Mouse (Mus musculus) heart, adult 11 months (tissue): ENCODE measurements around the gene E4f1.
A peak's percentile ranks its signal among the peaks of the same experiment; 100 is the strongest.

Source experiments
- DNase-seq: peaks from one replicate; pipeline ENCODE4 v3.0.0; 2022

E4f1 gene

DNA sequence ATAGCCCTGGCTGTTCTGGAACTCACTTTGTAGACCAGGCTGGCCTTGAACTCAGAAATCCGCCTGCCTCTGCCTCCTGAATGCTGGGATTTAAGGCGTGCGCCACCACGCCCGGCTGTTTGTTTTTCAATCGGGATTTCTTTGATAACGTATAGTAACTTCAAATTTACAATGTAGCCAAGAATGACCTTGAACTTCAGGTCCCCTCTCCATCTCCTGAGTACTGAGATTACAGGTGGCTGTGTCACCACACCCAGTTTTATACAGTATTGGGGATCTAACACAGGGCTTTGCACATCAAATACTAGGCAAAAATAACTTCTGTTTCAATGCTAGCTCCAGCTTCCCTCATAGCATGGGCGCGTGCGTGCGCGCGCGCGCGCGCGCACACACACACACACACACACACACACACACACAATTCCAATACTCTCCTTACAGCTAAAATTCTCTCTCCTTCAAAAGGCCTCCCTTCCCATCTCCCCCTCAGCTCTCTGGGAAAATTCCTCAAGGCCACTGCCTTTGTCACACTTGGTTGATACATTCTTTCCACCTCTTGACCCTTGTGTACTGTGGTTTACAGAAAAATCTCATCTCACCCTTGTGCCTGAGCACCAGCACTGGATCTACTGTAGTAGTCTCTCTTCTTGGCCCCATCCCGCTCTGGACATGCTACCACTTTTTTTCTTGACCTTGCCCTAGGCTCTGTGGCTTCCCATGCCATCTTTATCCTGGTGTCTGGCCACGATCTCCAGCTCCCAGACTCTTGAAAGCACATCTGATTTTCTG lies 11.1 kb upstream of the E4f1 start:
- DNase-seq = no peak

DNA sequence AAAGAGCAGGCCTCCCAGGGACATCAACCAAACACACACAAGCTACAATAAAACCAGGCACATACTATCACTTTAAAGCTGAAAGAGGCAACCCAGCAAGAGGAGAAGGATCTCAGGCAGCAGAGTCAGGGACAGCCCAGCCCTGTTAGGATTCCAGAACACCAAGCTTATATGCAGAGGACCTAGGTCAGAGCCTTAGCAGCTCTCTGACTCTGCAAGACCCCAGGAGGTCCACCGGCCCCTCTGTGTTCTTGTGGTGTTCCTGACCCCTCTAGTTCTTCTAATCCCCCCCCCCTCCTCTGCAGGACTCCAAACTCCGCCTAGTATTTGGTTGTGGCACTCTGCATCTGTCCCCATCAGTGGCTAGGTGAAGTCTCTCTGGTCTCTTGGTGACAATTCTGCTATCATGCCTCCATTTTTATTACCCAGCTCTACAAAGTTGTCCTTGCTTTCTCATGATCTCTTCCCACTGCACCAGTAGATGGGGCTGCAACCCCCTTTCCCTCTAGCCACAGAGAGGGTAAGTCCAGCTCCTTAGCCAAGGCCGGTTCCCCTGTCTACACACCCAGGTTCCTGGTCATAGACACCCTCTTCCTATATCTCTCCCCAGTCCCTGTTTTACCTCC lies 10.2 kb upstream of the E4f1 start:
- no peak for DNase-seq

GRCm38 (mm10) chr17:24479431-24479830 lies 9.3 kb upstream of the E4f1 start:
- no peak for DNase-seq

DNA sequence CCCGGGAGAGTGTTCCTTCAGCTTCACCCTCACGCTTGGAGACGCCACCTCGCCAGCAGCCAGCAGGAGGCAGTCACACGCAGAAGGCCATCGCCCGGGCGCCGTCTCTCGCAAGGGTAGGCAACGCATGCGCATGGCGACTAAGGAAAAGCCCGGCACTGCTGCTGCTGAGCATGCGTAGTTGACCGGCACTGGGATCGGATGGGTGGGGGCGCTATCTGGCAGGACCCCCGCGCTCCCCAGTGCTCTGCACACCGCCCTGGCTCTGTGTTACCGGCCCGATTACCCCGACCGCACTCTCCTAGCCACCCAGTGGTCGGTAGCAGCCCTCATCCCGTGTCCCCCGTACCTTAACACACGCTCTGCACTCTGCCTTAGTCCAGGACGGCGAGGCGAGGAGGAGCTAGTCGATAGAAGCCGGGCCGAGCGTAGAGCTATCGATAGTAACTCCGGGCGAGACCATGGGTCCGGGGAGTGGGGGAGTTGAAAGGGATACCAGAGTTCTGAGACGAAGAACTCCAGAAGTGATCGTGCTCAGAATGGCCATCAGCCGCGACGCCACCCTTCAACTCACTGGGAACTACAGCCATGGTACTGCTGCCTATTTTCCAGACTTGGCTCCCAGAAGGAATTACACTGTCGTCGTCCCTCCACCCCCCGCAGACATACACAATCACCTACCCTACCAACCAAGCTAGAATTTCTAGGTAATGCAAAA lies 8.7 kb upstream of the E4f1 start, which contains the start of gene Mlst8:
Gene Mlst8, minus strand, starts transcription at position 416 of the 718 bp plus-strand sequence.
- peak; percentile 100 for DNase-seq

GRCm38 (mm10) chr17:24477985-24478600 lies 8.0 kb upstream of the E4f1 start:
- DNase-seq = peak; percentile 94

GRCm38 (mm10) chr17:24477053-24477984 lies 7.2 kb upstream of the E4f1 start:
- DNase-seq = peak; percentile 92

GRCm38 (mm10) chr17:24476022-24476776 lies 6.1 kb upstream of the E4f1 start:
- DNase-seq = peak; percentile 93

- DNase-seq = peak; percentile 91
Measured at GRCm38 (mm10) chr17:24475586-24475985, 5.5 kb upstream of the E4f1 start.

DNA sequence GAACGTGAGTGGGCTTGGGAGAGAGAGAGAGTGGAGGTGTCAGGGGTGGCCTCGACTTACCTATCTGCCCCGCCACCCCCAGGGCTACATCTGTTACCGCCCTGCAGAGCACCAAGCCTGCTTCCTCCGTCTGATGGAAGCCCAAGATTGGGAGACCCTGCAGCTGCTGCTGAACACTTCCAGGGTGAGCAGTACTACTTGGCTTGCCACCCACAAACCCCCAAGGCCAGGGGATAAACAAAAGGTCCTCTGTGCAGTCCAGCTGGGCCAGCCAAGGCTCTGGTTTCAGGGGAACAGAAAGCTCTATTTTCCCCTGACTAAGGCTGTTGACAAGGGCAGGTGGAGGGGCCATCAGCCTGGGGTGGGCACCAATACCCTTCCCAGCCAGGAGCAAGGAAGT lies 4.4 kb upstream of the E4f1 start:
- peak; percentile 92 for DNase-seq

DNA sequence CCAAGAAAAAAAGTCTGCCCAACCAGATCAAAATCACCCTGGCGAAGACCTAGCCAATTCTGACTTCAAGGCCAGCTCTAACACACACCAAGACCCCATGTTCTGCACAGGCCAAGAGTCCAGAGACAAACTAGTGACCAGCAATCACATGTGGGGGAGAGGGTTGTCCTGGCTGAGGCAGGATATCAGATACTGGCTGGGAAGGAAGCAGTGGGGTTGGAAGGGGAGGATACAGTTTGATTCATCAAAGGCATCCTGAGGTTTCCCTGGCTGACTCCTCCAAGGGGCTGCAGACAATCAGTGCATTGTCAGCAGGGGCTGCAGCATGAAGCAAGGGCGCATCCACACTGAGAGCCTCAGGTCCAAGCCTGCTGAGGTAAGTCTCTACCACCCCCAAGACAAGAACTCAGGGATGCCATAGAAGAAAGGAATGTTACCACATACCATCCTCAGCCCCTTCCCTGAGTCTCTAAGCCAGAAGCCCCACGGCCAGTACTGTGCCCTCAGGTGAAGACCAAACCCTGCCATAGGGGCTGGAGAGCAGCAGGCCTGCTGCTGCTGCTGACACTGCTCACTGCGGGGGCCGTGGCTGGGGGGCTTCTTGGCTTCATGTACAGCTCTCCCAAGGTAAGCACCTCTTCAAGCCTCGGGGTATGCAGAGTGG lies 3.6 kb upstream of the E4f1 start, which contains the start of gene Bricd5:
Gene Bricd5, plus strand, starts transcription at position 273 of the 664 bp plus-strand sequence.
- DNase-seq = peak; percentile 90

DNA sequence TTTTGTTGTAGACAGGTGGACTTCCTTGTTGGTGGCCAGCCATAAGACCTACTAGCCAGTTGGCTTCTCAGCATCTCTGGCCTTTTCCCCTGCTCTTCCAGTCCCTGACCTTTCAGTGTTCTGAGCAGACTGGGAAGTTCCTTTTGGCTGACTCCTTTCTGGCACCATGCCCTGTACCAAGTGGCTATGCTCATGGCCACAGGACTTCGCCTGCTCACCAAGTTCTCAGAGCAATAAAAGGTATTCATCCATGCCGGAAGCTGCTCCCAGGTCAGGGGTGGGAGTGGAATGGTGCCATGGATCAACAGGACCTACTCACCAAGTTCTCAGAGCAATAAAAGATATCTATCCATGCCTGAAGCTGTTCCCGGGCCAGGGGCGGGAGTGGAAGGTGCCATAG lies 2.4 kb upstream of the E4f1 start:
- peak; percentile 95 for DNase-seq

DNA sequence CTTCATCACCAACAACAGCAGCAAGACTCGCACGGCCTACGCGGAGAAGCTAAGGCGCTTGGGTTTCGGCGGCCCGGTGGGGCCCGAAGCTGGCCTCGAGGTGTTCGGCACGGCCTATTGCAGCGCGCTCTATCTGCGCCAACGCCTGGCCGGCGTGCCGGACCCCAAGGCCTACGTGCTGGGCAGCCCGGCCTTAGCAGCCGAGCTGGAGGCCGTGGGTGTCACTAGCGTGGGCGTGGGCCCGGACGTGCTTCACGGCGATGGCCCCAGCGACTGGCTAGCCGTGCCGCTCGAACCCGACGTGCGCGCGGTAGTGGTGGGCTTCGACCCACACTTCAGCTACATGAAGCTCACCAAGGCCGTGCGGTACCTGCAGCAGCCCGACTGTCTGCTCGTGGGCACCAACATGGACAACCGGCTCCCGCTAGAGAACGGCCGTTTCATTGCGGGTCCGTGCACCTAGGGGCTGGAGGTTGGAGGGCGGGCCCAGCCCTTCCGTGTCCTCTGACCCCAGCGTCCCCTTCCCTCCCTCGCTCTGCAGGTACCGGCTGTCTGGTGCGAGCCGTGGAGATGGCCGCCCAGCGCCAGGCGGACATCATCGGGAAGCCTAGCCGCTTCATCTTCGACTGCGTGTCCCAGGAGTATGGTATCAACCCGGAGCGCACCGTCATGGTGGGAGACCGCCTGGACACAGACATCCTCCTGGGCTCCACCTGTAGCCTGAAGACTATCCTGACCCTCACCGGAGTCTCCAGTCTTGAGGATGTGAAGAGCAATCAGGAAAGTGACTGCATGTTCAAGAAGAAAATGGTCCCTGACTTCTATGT lies 801 bp upstream of the E4f1 start:
- DNase-seq = peak; percentile 93

DNA sequence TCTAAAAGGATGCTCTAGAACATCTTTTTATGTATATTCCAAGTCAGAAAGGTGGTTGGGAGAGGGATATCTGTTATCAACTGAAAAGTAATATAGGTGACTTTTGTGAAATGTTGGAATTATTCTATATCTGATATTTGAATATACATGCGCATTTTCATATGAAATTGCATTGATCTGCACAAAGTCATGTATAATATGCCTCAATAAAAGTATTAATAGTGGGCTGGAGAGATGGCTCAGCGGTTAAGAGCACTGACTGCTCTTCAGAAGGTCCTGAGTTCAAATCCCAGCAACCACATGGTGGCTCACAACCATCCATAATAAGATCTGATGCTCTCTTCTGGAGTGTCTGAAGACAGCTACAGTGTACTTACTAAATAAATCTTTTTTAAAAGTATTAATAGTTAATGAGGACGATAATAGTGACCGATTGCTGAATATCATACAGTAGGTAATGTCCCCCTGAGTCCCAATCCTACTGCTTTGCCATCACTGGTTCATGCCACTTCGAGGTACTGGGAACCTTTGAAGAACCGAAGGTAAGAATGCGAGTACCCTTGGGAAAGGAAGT lies 690 bp downstream of the E4f1 start:
- DNase-seq = no peak

DNA sequence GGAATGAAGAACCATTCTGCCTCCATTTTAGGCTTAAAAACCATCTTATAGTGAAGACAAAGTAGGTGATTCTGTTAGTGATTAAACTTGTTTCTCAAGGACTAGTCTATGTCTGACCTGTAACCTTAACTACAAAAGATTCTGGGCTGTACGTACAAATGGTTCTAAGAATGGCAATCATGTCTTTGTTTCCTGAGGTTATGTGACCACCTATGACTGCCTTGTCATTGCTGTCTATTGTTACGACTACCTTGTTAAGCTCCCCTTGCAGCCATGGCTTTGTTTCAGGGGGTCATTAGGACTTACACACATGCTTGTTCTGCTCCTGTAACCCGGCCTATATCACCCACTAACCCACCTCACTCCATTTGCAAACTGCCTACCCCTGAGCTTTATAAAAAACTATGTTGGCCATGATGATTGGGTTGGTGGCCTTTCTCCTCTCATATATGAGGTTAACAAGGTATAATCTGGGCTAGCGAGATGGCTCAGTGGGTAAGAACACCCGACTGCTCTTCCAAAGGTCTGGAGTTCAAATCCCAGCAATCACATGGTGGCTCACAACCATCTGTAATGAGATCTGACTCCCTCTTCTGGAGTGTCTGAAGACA lies 1.4 kb downstream of the E4f1 start:
- DNase-seq = no peak

- DNase-seq = peak; percentile 90
Measured at GRCm38 (mm10) chr17:24463374-24464133, 6.6 kb downstream of the E4f1 start.

- no peak for DNase-seq
Measured at GRCm38 (mm10) chr17:24462932-24463331, 7.2 kb downstream of the E4f1 start.

DNA sequence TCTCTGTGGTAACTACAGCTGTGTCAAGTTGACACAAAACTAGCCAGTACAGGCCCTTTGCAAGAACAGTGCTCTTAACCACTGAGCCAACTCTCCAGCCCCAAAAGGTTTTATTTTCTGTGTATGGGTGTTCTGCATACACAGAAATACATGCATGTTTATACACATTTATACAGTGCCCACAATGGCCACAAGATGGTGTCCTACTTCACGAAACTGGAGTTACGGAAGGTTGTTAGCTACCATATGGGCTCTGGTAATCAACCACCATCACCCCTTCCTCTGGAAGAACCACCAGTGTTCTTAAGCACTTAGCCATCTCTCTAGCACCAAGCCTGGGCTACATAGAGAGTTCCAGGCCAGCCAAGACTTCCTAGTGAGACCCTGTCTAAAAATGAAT lies 8.5 kb downstream of the E4f1 start:
- no peak for DNase-seq
